Mouse (Mus musculus) layer of hippocampus, postnatal 10 days (tissue): ENCODE measurements around the gene Cdc27. TPM values are rescaled to one million over a fixed set of nuclear protein-coding genes. Genes with fewer than 3 reads are reported as not detected.

ENCODE experiments used
- DNase-seq, 2 experiments: peaks; one replicate each; pipeline ENCODE4 v3.0.0; 2021; ENCODE audit warnings: low spot score in 2 of 2
- long read RNA-seq: library from polyadenylated mRNA; stranded (forward); transcript quantifications from one replicate; pipeline ENCODE4 v2.0.0, GENCODE M21; 2023
- total RNA-seq, 2 experiments: library from RNA; stranded (reverse); gene quantifications; 2 replicates each; pipeline ENCODE4 v1.2.3; 2021

The Cdc27 gene
- 10 to 100 TPM; 52.3 to 65.8 TPM for total RNA-seq
- long read RNA-seq, partial matches to known transcripts = 0 of 5 reads
- long read RNA-seq, other reads (novel, unspliced or antisense) = 4 of 5 reads

GRCm38 (mm10) chr11:104550406-104550974 lies at the start of gene Cdc27, which contains the start of gene Myl4:
Cdc27 (minus strand) TSS chr11:104550620.
Myl4 (plus strand) TSS chr11:104550663.
- peak; percentile 100 for DNase-seq

- DNase-seq = no peak
Observed at GRCm38 (mm10) chr11:104599265-104599945, 49.0 kb upstream of the Cdc27 start.

- no peak for DNase-seq
Observed at GRCm38 (mm10) chr11:104596365-104596764, 45.9 kb upstream of the Cdc27 start.

- no peak for DNase-seq
Observed at GRCm38 (mm10) chr11:104592066-104592835, 41.8 kb upstream of the Cdc27 start.

- DNase-seq = peak; percentile 80 to 84
Observed at GRCm38 (mm10) chr11:104590148-104590547, 39.7 kb upstream of the Cdc27 start.

- DNase-seq = no peak
Observed at GRCm38 (mm10) chr11:104589570-104589969, 39.1 kb upstream of the Cdc27 start.

GRCm38 (mm10) chr11:104588513-104588912 lies 38.1 kb upstream of the Cdc27 start:
- DNase-seq = no peak

GRCm38 (mm10) chr11:104587904-104588303 lies 37.5 kb upstream of the Cdc27 start:
- no peak for DNase-seq

GRCm38 (mm10) chr11:104585495-104585894 lies 35.1 kb upstream of the Cdc27 start:
- DNase-seq = no peak

- no peak for DNase-seq
Observed at GRCm38 (mm10) chr11:104582630-104583364, 32.4 kb upstream of the Cdc27 start.

GRCm38 (mm10) chr11:104582308-104582606 lies 31.8 kb upstream of the Cdc27 start:
- DNase-seq = no peak

GRCm38 (mm10) chr11:104581446-104582307 lies 31.3 kb upstream of the Cdc27 start:
- DNase-seq = no peak

- DNase-seq = peak in 1 of 2 experiments; percentile 41
Observed at GRCm38 (mm10) chr11:104580606-104581005, 30.2 kb upstream of the Cdc27 start.

- DNase-seq = no peak
Observed at GRCm38 (mm10) chr11:104580091-104580490, 29.7 kb upstream of the Cdc27 start.

- no peak for DNase-seq
Observed at GRCm38 (mm10) chr11:104579575-104579974, 29.2 kb upstream of the Cdc27 start.

GRCm38 (mm10) chr11:104579084-104579483 lies 28.7 kb upstream of the Cdc27 start:
- no peak for DNase-seq

- DNase-seq = no peak
Observed at GRCm38 (mm10) chr11:104578074-104578473, 27.7 kb upstream of the Cdc27 start.

GRCm38 (mm10) chr11:104576772-104577612 lies 26.6 kb upstream of the Cdc27 start:
- DNase-seq = no peak

- DNase-seq = no peak
Observed at GRCm38 (mm10) chr11:104572566-104572965, 22.1 kb upstream of the Cdc27 start.

GRCm38 (mm10) chr11:104572091-104572490 lies 21.7 kb upstream of the Cdc27 start:
- DNase-seq = no peak
